Mouse (Mus musculus): ENCODE results near the gene Tmem201.

The Tmem201 gene

DNA sequence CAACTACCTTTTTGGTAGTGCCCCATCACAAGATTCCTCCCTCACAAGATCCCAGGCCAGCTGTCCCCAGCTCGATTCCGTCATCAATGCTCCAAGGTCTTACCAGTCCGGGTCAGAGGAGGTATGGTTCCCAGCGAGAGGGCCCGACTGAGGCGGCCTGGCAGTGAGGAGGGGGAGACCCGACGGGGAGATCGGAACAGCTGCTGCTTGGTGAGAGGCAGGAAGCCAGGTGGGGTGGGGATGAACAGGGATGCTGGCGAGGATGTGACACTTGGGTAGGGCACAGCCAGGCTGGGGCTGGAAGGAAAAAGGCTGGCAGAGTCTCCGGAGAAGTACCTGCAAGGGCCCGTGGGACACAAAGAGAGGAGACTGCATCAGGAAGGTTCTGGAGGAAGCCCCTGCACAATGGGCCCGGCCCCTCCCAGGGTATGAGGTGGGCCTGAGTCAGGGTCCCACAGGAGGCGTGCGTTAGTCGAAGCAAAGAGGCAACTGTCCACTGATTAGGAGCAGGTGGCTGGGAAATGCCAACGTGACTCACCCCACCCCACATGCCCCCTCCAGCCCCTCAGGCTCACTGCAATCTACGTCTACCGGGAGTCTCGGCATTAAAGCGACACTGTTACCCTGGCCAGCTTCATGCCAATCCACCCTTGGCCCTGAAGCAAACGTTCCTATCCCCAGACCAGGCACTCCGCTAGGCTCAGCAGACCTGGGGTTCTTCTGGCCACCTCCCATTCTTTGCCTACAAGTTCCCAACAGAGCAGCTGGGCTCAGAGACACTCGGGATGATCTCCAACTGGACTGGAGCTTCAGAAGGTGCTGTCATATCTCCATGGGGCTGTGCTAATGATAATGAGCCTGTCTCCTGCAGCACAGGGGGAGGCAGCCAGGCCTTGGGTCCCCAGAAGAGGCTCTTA, 15.5 kb downstream of the Tmem201 start:
- DNase-seq (ENCODE audit: extremely low spot score, low read depth, low spot score): no peak

DNA sequence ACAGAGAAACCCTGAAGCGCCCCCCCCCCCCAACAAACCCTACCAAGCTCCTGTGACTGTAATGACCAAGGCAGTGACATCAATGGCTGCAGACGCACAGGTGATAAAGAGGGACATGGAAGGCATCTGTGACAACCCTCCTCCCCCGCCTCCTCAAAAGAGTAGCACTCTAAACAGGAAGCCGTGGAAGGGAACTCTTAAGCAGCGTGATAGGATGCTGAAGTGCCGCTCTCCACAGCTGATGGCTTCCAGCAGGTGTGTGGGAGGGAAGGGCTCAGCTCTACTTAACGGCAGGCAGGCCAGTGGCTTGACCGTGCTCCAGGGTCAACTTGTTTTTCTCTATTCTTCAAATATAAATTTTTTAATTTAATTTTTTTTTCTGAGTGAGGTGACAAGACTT, 16.7 kb downstream of the Tmem201 start:
- no peak for DNase-seq (ENCODE audit: extremely low spot score, low read depth, low spot score)

DNA sequence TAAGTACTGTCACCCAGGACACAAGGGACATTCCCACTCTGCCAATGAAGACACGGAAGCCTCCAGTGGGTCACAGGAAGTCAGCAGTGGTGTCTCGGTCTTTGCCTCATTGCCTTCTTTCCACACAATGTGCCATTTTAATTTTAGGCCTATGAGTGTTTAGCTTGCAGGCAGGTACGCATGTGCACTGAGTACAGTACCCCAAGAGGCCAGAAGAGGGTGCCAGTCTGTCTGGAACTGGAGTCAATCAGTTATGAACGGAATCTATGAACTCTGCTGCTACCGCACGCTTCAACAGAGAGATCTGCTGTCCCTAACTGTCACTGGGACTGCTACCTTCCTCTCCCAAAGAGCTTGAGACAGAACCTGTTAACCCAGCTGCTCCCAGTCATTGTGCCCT, 18.2 kb downstream of the Tmem201 start:
- DNase-seq (ENCODE audit: extremely low spot score, low read depth, low spot score): no peak

DNA sequence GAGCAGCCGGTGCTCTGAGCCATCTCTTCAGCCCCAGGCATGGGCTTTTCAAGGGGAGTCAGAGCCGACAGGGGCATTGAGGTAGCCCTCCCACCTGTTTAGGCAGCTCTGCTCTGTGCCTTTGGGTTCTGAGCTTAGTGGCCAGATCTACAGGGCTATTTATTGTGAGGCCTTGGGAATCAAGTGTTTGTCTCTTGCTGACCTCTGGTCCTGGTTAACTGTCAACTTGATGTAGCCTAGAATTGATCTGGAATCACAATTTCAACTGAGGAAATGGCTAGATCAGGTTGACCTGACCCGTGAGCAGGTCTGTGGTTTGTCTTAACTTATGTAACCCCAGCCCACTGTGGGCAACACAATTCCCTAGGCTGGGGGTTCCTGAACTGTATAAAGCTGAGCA, 23.3 kb downstream of the Tmem201 start:
- no peak for DNase-seq (ENCODE audit: extremely low spot score, low read depth, low spot score)

DNA sequence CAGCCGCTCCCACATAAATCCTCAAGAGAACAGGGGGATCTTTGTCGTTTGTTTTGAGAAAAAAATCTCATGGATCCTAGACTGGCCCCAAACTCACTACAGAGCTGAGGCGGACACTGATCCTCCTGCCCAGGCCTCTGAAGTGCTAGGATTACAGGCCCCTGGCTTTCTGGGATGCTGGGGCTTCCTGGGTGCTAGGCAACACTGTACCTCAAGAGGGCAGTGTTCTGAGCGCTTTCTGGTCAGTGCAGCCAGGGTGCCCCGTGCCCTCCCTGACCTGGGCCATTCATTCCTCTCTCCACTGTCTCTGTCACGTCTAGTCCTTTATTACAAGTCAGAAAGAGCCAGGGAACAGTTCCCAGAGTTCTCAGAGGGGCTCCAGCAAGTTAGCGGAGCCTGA, 25.9 kb downstream of the Tmem201 start:
- DNase-seq (ENCODE audit: extremely low spot score, low read depth, low spot score): no peak

DNA sequence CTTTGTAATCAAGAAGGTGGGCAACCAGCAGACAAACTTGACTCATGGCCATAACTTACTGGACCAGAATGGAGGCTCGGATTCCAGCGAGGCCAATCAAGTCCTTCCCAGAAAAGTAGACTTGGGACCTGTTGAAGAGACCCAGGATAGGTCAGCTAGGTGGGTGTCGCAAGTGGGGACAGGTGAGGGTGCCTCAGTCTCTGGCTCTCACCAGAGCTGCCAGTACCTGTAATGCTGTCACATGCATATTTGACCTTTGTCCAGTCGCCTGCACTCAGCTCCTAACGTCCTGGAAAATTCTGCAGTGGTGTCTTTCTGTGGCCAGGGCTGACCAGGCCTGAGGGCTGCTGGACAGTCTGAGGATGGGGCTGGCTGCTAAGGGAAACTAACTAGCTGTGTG, 26.4 kb downstream of the Tmem201 start:
- no peak for DNase-seq (ENCODE audit: extremely low spot score, low read depth, low spot score)

DNA sequence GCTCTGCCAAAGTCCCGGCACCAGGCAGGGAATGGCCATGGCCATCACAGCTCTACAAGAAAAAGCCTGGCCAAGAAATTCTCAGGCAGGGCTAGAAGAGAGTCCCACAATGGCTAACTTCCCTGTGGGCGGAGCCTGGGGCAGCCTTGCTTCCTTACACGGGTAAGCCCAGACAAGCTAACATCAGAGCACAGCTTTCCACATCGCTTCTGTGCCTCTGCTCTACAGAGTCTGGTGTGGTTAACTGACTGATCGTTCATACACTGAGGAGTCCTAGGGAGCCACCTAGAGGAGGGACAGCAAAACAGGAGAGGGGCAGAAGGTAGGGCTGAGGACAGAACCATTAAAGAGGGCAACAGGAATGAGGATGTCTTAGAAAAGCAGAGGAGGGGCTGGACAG, 27.3 kb downstream of the Tmem201 start:
- DNase-seq (ENCODE audit: extremely low spot score, low read depth, low spot score): no peak

DNA sequence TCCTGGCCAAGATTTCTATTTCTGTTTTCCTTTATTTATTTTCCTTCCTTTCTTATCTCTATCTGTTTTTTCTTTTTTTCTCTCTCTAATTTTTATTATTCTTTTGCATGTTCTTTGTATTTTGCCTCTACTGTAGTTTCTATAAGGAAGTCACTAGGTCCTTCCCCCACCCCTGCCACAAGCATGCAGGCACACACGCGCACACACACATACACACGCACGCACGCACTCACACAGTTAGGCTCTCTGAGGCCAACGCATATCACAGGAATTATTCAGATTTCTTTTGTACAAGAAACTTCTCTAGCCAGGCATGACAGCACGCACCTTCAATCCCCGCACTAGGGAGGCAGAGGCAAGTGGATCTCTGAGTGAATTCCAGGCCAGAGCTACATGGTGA, 31.9 kb downstream of the Tmem201 start:
- DNase-seq (ENCODE audit: extremely low spot score, low read depth, low spot score): no peak

DNA sequence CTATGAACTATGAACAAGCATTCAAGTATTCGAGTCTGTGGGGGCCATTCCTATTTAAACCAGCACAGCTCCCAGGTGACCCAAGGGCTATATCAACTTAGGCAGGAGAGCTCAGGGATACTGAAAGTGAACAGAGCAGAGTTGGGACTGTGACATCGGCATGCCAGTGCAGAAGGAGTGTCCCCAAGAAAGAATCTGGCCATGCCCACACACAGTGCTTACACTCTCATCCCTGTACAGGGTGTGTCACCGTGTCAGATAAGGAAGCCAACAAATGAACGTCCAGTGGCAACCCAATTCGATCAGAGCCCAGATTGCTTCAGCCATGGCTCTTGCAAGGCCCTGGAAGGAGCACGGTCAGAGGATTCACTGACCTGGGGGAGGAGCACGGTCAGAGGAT, 32.5 kb downstream of the Tmem201 start:
- DNase-seq (ENCODE audit: extremely low spot score, low read depth, low spot score): no peak

DNA sequence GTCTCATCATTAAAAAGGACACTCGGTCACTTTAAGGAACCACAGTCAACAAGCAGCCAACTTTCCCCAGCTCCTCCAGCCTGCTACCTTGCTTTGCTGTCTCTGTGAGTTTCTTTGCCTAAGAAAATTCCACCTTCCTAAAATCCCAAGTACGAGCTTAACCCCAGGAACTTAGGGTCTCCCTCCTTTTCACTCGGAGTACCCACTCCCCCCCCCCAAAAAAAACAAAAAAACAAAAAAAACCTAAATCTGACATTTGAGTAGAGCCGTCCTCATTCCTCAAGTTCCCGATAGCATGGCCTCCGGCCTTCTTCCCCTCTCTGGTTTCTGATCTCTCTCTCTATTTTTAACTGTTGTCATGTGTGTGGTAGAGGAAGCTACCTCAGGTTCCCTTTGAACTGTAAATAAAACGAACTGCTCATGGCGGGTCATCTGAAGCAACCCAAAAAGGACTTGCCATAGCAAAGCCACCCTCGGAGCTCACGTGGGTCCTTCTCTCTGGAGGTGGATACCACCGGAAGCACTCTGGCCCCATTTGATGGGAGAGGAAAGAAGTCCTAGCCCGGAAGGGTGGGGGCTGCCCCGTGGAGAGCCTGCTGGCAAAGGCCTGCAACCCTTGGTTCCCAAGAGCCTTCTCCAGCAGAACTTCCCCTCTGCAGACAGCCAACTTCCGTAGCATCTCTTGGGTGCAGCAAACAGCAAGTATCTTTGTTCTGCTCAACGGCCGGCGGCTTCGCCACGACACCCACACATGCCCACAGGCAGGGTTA, 35.4 kb downstream of the Tmem201 start, which contains the start of gene Pik3cd:
TSS of gene Pik3cd (minus strand) at position 362 of the 770 bp plus-strand sequence.
- no peak for DNase-seq (ENCODE audit: extremely low spot score, low read depth, low spot score)

DNA sequence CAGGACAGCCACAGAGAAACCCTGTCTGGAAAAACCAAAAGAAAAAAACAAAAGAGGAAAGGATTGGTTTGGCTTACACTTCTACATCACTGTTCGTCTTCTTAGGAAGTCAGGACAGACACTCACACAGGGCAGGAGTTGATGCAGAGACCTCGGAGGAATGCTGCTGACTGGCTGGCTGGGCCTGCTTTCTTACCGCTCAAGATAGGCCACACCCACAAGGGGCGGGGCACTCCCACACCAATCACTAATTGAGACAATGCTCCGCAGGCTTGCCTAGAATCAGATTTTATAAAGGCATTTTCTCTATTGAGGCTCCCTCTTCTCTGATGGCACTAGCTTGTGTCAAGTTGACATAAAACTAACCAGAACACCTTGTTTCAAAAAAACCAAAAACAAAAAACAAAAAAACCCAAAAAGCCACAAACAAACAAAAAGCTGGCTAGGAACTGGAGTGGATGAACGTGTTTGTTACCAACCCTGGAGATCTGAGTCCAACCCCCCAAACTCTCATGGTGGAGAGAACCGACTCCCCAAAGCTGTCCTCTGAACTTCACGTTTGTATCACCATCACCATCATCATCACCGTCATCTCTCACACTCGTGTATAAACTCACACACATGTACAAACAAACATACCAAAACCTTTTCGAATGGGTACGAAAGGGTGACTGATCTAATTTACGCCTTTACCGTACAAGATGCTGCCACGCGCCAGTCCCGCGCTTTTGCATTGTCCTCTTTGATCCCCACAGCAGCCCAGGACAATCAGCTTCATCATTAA, 36.2 kb downstream of the Tmem201 start:
- no peak for DNase-seq (ENCODE audit: extremely low spot score, low read depth, low spot score)

DNA sequence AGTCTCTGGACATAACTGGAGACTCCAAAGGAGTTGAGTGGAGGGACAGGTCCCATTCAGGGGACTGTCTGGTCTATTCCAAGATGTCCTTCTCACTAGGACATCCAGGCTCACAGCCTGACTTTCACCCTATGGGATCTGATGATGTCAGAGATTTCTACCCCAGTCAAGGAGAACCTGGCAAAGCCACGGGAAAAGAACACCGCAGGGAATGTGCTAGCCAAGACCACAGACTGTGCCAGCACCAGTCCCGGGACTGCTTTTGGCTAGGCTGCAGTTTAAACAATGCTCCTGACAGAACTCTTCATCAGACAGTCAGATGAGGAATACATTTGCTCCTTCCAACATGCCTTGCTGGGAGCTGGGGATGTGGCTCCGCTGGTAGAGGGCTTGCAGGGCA, 37.9 kb downstream of the Tmem201 start:
- DNase-seq (ENCODE audit: extremely low spot score, low read depth, low spot score): no peak

DNA sequence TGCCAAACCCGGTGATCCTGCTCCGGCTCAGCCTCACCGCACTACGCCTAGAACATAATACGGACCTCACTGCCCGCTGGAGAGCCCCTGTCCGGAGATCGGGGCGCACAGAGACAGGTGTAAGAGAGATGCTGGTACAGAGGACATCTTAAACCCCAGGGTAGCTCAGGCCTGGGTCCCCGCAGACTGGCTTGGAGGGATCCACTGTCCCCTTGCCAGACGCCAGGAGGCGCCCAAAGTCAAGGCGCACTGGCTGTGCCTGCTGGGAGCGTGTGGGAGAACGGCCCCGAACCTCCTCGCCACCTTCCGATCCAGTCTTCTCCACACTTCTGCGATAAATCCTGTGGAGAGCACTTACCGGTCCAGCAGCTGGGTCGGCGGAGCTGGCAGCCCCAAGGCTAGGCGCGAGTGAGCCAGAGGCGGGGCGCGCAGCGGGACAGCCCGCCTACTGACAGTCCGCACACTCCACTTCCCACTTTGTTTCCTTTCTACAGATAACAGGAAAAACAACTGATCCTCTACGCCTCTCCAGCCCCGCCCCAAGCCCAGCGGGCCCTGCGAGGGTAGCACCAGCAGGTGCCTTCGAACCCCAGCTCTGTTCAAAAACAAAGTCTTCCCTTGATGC, 39.5 kb downstream of the Tmem201 start:
- DNase-seq (ENCODE audit: extremely low spot score, low read depth, low spot score): no peak

DNA sequence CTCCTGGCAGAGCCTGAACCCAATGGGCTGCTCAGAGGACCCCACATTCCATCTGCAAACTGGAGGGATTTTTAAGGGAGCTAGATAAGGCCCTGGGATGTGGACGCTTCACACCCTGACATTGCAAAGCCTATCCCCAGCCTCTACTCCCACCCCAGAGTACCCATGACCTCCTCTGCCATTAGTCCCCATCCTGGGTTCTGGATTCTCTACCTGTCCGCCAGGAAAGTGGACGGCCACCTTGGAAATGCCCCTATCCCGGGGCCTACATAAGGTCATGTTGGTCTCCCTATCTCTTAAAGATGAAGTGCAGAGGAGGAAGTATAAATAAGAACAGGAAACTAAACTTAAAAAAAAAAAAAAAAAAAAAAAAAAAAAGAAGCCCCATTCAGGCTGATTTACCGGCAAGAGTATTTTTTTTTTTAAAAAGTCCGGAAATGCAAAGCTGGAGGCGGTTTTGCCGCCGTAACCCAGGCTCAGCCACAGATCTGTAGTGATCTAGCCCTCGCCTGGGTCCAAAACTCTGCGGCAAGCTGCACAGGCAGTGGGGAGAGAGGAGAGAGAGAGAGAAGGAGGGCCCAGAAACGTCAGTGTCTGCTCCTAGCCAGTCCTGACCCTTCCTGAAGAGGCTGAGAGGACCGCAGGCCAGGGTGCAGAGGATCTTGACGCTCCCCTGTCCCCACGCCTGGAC, 40.2 kb downstream of the Tmem201 start:
- no peak for DNase-seq (ENCODE audit: extremely low spot score, low read depth, low spot score)

DNA sequence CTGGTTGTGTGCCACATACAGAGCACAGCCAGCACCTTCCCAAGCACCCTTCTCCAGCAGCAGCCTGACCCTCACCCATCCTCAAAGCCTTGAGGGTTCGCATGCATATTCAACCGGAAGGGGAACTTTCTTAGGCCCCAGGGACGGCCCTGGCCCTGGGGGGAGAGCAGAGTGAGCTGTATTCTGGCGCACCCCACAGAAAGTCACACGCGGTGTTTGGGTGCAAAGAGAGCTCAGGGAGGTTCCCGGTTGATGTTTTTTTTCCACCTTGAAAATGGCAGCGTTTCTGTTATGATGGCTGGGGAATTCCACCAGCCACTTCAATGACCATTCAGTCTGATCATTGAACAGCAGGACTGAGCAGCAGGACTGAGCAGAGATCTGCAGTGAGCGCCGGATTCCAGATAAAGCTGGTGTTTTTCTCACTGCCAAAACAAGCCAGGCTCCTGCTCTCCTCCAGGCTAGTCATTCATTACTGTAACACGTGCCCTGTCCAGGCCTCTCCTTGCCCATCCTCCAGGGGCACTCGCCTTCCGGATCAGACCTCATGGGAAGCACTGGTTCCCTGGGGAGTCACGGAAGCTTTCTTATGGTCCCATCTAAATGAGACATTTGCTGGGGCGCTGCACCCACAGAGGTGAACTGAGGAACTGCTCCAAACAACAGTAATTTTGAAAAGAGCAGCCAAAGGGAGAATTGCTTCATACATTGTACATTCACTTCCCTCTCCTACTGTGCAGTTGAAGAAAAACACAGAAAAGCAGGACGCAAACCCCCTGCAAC, 41.5 kb downstream of the Tmem201 start:
- DNase-seq (ENCODE audit: extremely low spot score, low read depth, low spot score): no peak

DNA sequence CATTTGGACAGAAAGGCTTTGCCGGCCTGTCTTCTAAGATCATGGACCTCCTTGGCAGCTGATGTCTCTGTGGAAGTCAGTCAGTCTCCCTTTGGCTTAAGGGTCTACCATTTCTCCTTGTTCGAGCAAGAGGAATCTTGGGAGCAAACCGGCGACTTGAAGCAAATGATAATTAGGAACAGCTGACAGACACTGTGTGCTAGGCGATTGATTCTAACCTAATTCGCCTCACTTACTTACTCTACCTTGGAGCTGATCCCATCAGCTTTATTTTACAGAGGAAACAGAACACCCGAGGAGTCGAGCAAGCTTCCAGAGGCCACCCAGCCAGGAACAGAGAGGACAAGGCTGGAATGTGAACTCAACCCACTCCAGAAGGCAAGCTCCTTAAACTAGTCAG, 46.5 kb downstream of the Tmem201 start:
- no peak for DNase-seq (ENCODE audit: extremely low spot score, low read depth, low spot score)

DNA sequence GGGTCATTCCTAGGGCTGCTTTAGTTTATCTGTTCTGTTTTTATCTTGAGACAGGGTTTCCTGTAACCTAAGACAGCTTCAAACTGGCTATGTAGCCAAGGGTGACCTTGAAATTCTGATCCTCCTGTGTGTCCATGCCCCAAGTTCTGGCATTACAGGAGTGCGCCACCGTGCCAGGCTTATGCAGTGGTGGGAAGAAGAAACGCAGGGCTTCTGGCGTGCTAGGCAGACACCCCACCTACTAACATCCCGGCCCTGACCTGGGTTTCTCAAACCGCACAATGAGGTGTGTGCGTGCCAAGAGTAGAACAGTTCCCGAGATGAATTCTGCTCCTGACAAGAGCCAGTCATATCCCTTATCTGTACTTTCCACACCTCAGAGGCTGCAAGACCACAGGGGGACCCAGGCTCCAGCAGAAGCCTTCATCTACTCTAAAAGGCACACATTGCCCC, 47.0 kb downstream of the Tmem201 start:
- DNase-seq (ENCODE audit: extremely low spot score, low read depth, low spot score): no peak

DNA sequence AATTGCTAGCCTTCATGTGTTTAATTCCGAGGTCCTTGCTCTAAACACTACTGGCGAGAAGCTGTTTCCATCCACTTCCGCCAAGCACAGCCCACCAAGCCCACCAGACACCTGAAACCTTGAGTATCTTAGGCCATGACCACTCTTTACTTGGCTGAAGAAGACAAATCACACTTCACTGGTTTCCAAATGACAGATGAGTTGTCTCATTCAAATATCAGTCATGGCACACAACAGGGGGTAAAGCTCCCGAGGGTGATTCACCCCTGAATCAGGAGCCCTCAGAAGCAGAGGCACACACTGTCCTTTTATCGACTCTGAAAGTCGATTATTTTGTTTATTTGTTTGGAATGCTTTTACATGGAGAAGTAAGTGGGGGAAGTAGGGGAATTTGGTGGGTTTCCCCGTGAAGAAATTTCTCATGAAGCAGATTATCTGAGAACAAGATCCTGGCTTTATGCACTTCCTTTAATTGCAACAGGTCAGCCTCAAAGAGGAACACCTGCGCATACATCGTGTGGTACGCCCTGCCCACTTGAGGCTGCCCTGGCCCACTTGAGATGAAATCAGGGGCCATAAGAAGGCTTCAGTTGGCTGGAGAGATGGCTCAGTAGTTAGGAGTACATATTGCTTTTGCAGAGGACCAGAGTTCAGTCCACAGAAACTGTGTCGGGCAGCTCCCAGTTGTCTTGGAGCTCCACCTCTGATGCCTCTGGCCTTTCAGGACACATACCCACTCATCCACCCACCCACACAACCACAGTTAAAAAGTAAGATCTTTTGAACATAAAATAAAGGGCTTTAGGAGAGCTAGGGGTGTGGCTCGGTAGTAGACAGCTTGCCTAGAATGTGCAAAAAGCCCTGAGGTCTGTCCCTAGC, 47.8 kb downstream of the Tmem201 start:
- no peak for DNase-seq (ENCODE audit: extremely low spot score, low read depth, low spot score)

DNA sequence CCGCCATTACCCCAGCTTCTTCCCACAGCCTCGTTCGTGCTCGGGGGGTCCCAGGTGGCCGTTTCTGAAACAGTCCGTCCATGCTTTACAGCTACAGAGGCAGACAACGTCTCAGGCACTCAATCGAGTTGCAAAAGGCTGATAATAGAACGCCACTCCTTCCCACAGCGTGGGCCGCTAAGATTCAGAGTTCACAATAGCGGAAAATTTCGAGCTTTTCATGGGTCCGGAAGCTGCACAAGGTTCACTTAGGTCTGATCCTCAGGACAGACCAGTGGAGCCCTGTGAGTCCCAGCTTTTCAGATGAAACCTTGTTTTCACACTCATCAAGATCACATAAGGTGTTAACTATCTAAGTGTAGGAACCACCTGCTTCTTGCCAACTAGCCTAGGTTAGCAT, 49.0 kb downstream of the Tmem201 start:
- DNase-seq (ENCODE audit: extremely low spot score, low read depth, low spot score): no peak
